Mouse (Mus musculus): ENCODE measurements around the gene 0610030E20Rik.

Gene 0610030E20Rik

GRCm38 (mm10) chr6:72350214-72350613 lies 3.1 kb downstream of the 0610030E20Rik start:
- DNase-seq (ENCODE audit: low spot score), result no peak

GRCm38 (mm10) chr6:72352636-72353405 lies 5.7 kb downstream of the 0610030E20Rik start:
- DNase-seq (ENCODE audit: low spot score), result no peak

GRCm38 (mm10) chr6:72354025-72354424 lies 6.9 kb downstream of the 0610030E20Rik start:
- DNase-seq (ENCODE audit: low spot score), result no peak

- peak; percentile 39 for DNase-seq (ENCODE audit: low spot score)
Observed at GRCm38 (mm10) chr6:72355066-72355911, 8.2 kb downstream of the 0610030E20Rik start, which contains the start of gene Tmem150a. Gene Tmem150a (plus strand): TSS chr6:72355447.

GRCm38 (mm10) chr6:72356001-72356532 lies 8.9 kb downstream of the 0610030E20Rik start:
- no peak for DNase-seq (ENCODE audit: low spot score)

GRCm38 (mm10) chr6:72357164-72358079 lies 10.3 kb downstream of the 0610030E20Rik start:
- no peak for DNase-seq (ENCODE audit: low spot score)

- DNase-seq (ENCODE audit: low spot score), result no peak
Observed at GRCm38 (mm10) chr6:72358086-72358764, 11.1 kb downstream of the 0610030E20Rik start.

GRCm38 (mm10) chr6:72359343-72359742 lies 12.2 kb downstream of the 0610030E20Rik start:
- no peak for DNase-seq (ENCODE audit: low spot score)

- no peak for DNase-seq (ENCODE audit: low spot score)
Observed at GRCm38 (mm10) chr6:72359891-72360598, 12.9 kb downstream of the 0610030E20Rik start.

- no peak for DNase-seq (ENCODE audit: low spot score)
Observed at GRCm38 (mm10) chr6:72360599-72360935, 13.4 kb downstream of the 0610030E20Rik start.

- no peak for DNase-seq (ENCODE audit: low spot score)
Observed at GRCm38 (mm10) chr6:72361121-72361551, 14.0 kb downstream of the 0610030E20Rik start.

GRCm38 (mm10) chr6:72362132-72363028 lies 15.3 kb downstream of the 0610030E20Rik start:
- peak; percentile 79 for DNase-seq (ENCODE audit: low spot score)

- DNase-seq (ENCODE audit: low spot score), result no peak
Observed at GRCm38 (mm10) chr6:72364009-72364408, 16.9 kb downstream of the 0610030E20Rik start.

- no peak for DNase-seq (ENCODE audit: low spot score)
Observed at GRCm38 (mm10) chr6:72364985-72365384, 17.9 kb downstream of the 0610030E20Rik start.

GRCm38 (mm10) chr6:72366304-72366703 lies 19.2 kb downstream of the 0610030E20Rik start:
- no peak for DNase-seq (ENCODE audit: low spot score)

GRCm38 (mm10) chr6:72366844-72367443 lies 19.8 kb downstream of the 0610030E20Rik start, which contains the start of gene Rnf181:
Gene Rnf181 (minus strand): TSS chr6:72366956.
- no peak for DNase-seq (ENCODE audit: low spot score)

GRCm38 (mm10) chr6:72367460-72367974 lies 20.4 kb downstream of the 0610030E20Rik start:
- no peak for DNase-seq (ENCODE audit: low spot score)

GRCm38 (mm10) chr6:72369557-72369956 lies 22.4 kb downstream of the 0610030E20Rik start:
- no peak for DNase-seq (ENCODE audit: low spot score)

GRCm38 (mm10) chr6:72370091-72370490 lies 23.0 kb downstream of the 0610030E20Rik start:
- no peak for DNase-seq (ENCODE audit: low spot score)
